In genomic region chr4:57954991-57955390, GRCm38 (mm10) we compare ENCODE assay signal across 9 mouse cellular contexts. TPM values are rescaled to one million over a fixed set of nuclear protein-coding genes. Genes with fewer than 3 reads are reported as not detected.
DNase-seq lines count a peak whose midpoint lies in the region; ATAC-seq lines count a peak whose summit lies in the region.
"Had no signal": no experiment of that assay in that cellular context is flagged by ENCODE, and none has a peak within 500 bp of the region (broad histone marks: within the 10 kb centered on the region; RNA-seq: fewer than 3 reads in every experiment).

No protein-coding gene starts in this region.

- peaks cover 31% of the 10 kb centered on the region for H3K4me1 ChIP-seq in heart, embryonic 12.5 days (replicated peaks)
- H3K4me1 ChIP-seq in brown adipose tissue, adult 24 weeks (ENCODE audit: control insufficient read depth, insufficient read depth, insufficient read length, low read length) = peaks cover 18% of the 10 kb centered on the region
- peaks cover 11% of the 10 kb centered on the region for H3K4me1 ChIP-seq in midbrain, embryonic 11.5 days (ENCODE audit: control insufficient read depth, insufficient read depth, low read length)

- ATAC-seq in heart, embryonic 12.5 days (ENCODE audit: insufficient number of reproducible peaks, low FRiP score) = no peak
- no peak for ATAC-seq in midbrain, embryonic 11.5 days (ENCODE audit: low FRiP score)
- no peak for ATAC-seq in frontal cortex, adult (ENCODE audit: low TSS enrichment)

- 0 out of 2 replicates have a peak, but pooled peaks cover 7% of the 10 kb centered on the region for H3K9me3 ChIP-seq in heart, embryonic 12.5 days (replicated peaks)
- peaks cover 3% of the 10 kb centered on the region; the same call in 1 of the 2 replicates for H3K9me3 ChIP-seq in midbrain, embryonic 11.5 days (ENCODE audit: control insufficient read depth, low read length)

- intact Hi-C loops in heart, postnatal 25 days (cut with DNase I) = loop anchor here (5.0 kb wide), 1 partner anchor 122 kb away; no protein-coding TSS in a partner anchor
- intact Hi-C loops in heart, postnatal 10 days (cut with DNase I) = loop anchor here (5.0 kb wide), 1 partner anchor 122 kb away; no protein-coding TSS in a partner anchor

- 73% methylated on average over 8 of the region's 8 CpGs for WGBS in heart, embryonic 12.5 days
- 73% methylated on average over 8 of the region's 8 CpGs for WGBS in midbrain, embryonic 11.5 days

- H3K27me3 ChIP-seq in heart, embryonic 12.5 days (replicated peaks) = no peaks in the 10 kb centered on the region
- H3K27me3 ChIP-seq in midbrain, embryonic 11.5 days (ENCODE audit: control insufficient read depth, insufficient read depth, low read length) = no peaks in the 10 kb centered on the region

- DNase-seq in heart, postnatal 25 days (ENCODE audit: low spot score) = no peak
- peak; percentile 9 to 12 for DNase-seq in heart, postnatal 10 days
- DNase-seq in midbrain, embryonic 11.5 days (ENCODE audit: low spot score, missing footprints) = no peak
- DNase-seq in left cerebral cortex, adult 18-20 months (ENCODE audit: low spot score in 2 of 2) = no peak
- no peak for DNase-seq in spleen, postnatal 10 days (ENCODE audit: low spot score in 2 of 2)

- peak overlapping the region; percentile 82 for H3K9ac ChIP-seq in heart, embryonic 12.5 days
- H3K9ac ChIP-seq in midbrain, embryonic 11.5 days (ENCODE audit: low read length) = peak overlapping the region; percentile 86

- H3K4me2 ChIP-seq in heart, embryonic 12.5 days = peak overlapping the region; percentile 73
- peak overlapping the region; percentile 70 for H3K4me2 ChIP-seq in midbrain, embryonic 11.5 days

- peak overlapping the region; percentile 92 for H3K4me3 ChIP-seq in heart, embryonic 12.5 days
- H3K4me3 ChIP-seq in brown adipose tissue, adult 24 weeks (ENCODE audit: insufficient read depth, low read depth, low read length) = peak overlapping the region; percentile 76
- peak overlapping the region; percentile 78 for H3K4me3 ChIP-seq in midbrain, embryonic 11.5 days (ENCODE audit: low read depth, low read length)

- peaks cover 20% of the 10 kb centered on the region for H3K36me3 ChIP-seq in heart, embryonic 12.5 days
- H3K36me3 ChIP-seq in midbrain, embryonic 11.5 days (ENCODE audit: control insufficient read depth, insufficient read depth, low read length) = peaks cover 24% of the 10 kb centered on the region

- 0 out of 2 replicates have a peak overlapping the region, but pooled peaks have one; percentile 90 for H3K27ac ChIP-seq in heart, embryonic 12.5 days (ENCODE audit: poor library complexity, severe bottlenecking)
- H3K27ac ChIP-seq in brown adipose tissue, adult 24 weeks (replicated peaks; ENCODE audit: low read depth, low read length) = peak overlapping the region; percentile 81; the same call in 1 of the 2 replicates
- H3K27ac ChIP-seq in midbrain, embryonic 11.5 days (ENCODE audit: low read depth, low read length) = no peak overlapping the region

RNA-seq across cellular contexts. Expression of gene Txn1, which starts 1.2 kb away (rescaled TPM):
- 305 TPM in 2 replicates for polyA plus RNA-seq in heart, embryonic 12.5 days (2016; fragmentation: Nextera tagmentation; extraction: Ambion mirVana)
- total RNA-seq in heart, postnatal 25 days (2021) = 100 to 1,000 TPM; 120 to 126 TPM
- 176 and 213 TPM in 2 replicates for polyA plus RNA-seq in brown adipose tissue, adult 24 weeks (2012; ENCODE audit: insufficient read depth, insufficient read length, missing spikeins)
- 100 to 1,000 TPM; 161 to 178 TPM for total RNA-seq in heart, postnatal 10 days (2021)
- polyA plus RNA-seq in midbrain, embryonic 11.5 days (2014; fragmentation: Nextera tagmentation; extraction: Ambion mirVana) = 404 and 408 TPM in 2 replicates
- total RNA-seq in left cerebral cortex, adult 18-20 months (2021) = 100 to 1,000 TPM in 1 of 2 experiments, 10 to 100 TPM in 1; 98.3 to 104 TPM

RNA-seq across cellular contexts. Expression of gene D630039A03Rik, which starts 38.9 kb away (rescaled TPM):
- polyA plus RNA-seq in heart, embryonic 12.5 days (2016; fragmentation: Nextera tagmentation; extraction: Ambion mirVana) = 0.05 and 0.06 TPM in 2 replicates
- total RNA-seq in heart, postnatal 25 days (2021) = under 1 TPM; 0.26 to 0.28 TPM
- not detected in 2 replicates for polyA plus RNA-seq in brown adipose tissue, adult 24 weeks (2012; ENCODE audit: insufficient read depth, insufficient read length, missing spikeins)
- total RNA-seq in heart, postnatal 10 days (2021) = under 1 TPM; 0.19 to 0.20 TPM
- 0.04 TPM in 1 of 2 replicates, not detected in the other for polyA plus RNA-seq in midbrain, embryonic 11.5 days (2014; fragmentation: Nextera tagmentation; extraction: Ambion mirVana)
- under 1 TPM in 1 of 2 experiments, not detected in 1; 0.21 TPM for total RNA-seq in left cerebral cortex, adult 18-20 months (2021)

RNA-seq across cellular contexts. Expression of gene Txndc8, which starts 53.9 kb away (rescaled TPM):
- not detected in 2 replicates for polyA plus RNA-seq in heart, embryonic 12.5 days (2016; fragmentation: Nextera tagmentation; extraction: Ambion mirVana)
- not detected for total RNA-seq in heart, postnatal 25 days (2021)
- polyA plus RNA-seq in brown adipose tissue, adult 24 weeks (2012; ENCODE audit: insufficient read depth, insufficient read length, missing spikeins) = not detected in 2 replicates
- not detected for total RNA-seq in heart, postnatal 10 days (2021)
- polyA plus RNA-seq in midbrain, embryonic 11.5 days (2014; fragmentation: Nextera tagmentation; extraction: Ambion mirVana) = not detected in 2 replicates
- not detected for total RNA-seq in left cerebral cortex, adult 18-20 months (2021)
- total RNA-seq: left cerebral cortex, adult 8-10 months had no signal

Comparison
In these comparisons a context has a peak if more than half of its experiments do, and no peak if none do; other contexts are left out.
1. DNase-seq: peak in heart, postnatal 10 days (2 of 2); none in heart, postnatal 25 days (single experiment), midbrain, embryonic 11.5 days (single experiment), left cerebral cortex, adult 18-20 months (0 of 2) and spleen, postnatal 10 days (0 of 2).
2. Peak in every context shown above with its lines, with median percentiles within 50 percentile points of each other: H3K4me3 ChIP-seq.